Mouse (Mus musculus) urinary bladder, adult 18-20 months (tissue): ENCODE data around the gene Gm2026.
"Not testable (repeated sequence)": the region's sequence is repeated elsewhere in the genome, so short reads cannot be mapped to it uniquely, and the experiment has no call there.

Experiments used
- DNase-seq, 2 experiments: peaks; one replicate each; pipeline ENCODE4 v3.0.0; 2022; ENCODE audit warnings: low spot score in 2 of 2, mixed read lengths in 2 of 2

Gene Gm2026

GRCm38 (mm10) chr2:175965031-175965430 lies at the start of gene Gm2026:
TSS of gene Gm2026 (plus strand) at chr2:175965331.
- not testable (repeated sequence) for DNase-seq

GRCm38 (mm10) chr2:175931000-175931399 lies 34.1 kb upstream of the Gm2026 start, which contains the start of gene Zfp966:
TSS of gene Zfp966 (minus strand) at chr2:175931100.
- DNase-seq, result not testable (repeated sequence)
